Mouse (Mus musculus) forebrain, embryonic 16.5 days (tissue): ENCODE measurements at regions not wholly inside any gene's neighbourhood (a gene's known extent, or its start where the extent isn't known, plus 50 kb on each side); places are given as distances from the start of the nearest gene placed in this dataset.

Experiments
- ATAC-seq: fragments of 200-750 bp; cut with Nextera tagmentation; 2 replicates; pipeline ENCODE4 v1.8.0; 2017; ENCODE audit warnings: mild to moderate bottlenecking, moderate library complexity
- H3K27ac ChIP-seq: fragments of 300-500 bp; sonication (generic); 2 replicates; pipeline ENCODE4 v1.5.1; 2014; ENCODE audit warnings: low read length, control low read depth
- H3K27me3 ChIP-seq: fragments of 300-500 bp; sonication (generic); replicated peaks from 2 replicates; pipeline ENCODE4 v1.6.1; 2014; ENCODE audit warnings: low read length; ENCODE audit not compliant: control insufficient read depth, insufficient read depth
- H3K36me3 ChIP-seq: fragments of 300-500 bp; sonication (generic); 2 replicates; pipeline ENCODE4 v1.6.1; 2014; ENCODE audit not compliant: control insufficient read depth, insufficient read depth
- H3K4me1 ChIP-seq: fragments of 300-500 bp; sonication (generic); replicated peaks from 2 replicates; pipeline ENCODE4 v1.6.1; 2014; ENCODE audit warnings: low read length; ENCODE audit not compliant: control insufficient read depth, insufficient read depth
- H3K4me2 ChIP-seq: fragments of 300-500 bp; sonication (generic); 2 replicates; pipeline ENCODE4 v1.6.1; 2014; ENCODE audit warnings: mild to moderate bottlenecking, low read length, control low read depth
- H3K4me3 ChIP-seq: fragments of 300-500 bp; sonication (generic); replicated peaks from 2 replicates; pipeline ENCODE4 v1.5.1; 2014; ENCODE audit warnings: mild to moderate bottlenecking, low read length, control low read depth
- H3K9ac ChIP-seq: fragments of 300-500 bp; sonication (generic); replicated peaks from 2 replicates; pipeline ENCODE4 v1.6.1; 2014; ENCODE audit warnings: low read depth, low read length, control low read depth
- H3K9me3 ChIP-seq: fragments of 300-500 bp; sonication (generic); 2 replicates; pipeline ENCODE4 v1.6.1; 2016; ENCODE audit warnings: low read length; ENCODE audit not compliant: control insufficient read depth
- WGBS: fragments of 180-500 bp; shearing (Covaris S2); extraction: QIAGEN DNeasy Blood & Tissue Kit; methylation state at CpG from one replicate; pipeline ENCODE4 v1.1.7; 2014; 5-methylcytosine and 5-hydroxymethylcytosine counted together

DNA sequence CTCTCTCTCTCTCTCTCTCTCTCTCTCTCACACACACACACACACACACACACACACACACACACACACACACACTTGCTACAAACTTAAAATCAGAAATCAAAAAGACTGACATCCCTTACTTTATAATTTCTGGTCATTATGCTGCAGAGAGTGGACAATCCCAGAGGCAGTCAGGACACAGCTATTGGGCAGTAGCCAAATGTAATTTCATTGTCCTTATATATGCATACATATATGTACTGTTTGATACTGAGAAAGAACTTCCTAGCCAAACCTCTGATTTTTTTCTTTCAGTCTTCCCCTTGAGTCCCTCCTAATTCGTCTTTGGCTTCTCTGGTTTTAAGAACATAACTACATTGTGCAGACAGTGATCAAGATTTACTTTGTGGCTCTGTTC, 277.3 kb upstream of the Pou3f3 start:
- no peak for ATAC-seq
- no peak overlapping the region for H3K4me3 ChIP-seq
- H3K4me1 ChIP-seq: no peaks in the 10 kb centered on the region
- H3K9me3 ChIP-seq: no peaks in the 10 kb centered on the region
- no peak overlapping the region for H3K9ac ChIP-seq
- no peaks in the 10 kb centered on the region for H3K27me3 ChIP-seq
- no peak overlapping the region for H3K27ac ChIP-seq
- no peaks in the 10 kb centered on the region for H3K36me3 ChIP-seq
- WGBS: 76% methylated on average over 1 of the region's 1 CpGs
- no peak overlapping the region for H3K4me2 ChIP-seq

DNA sequence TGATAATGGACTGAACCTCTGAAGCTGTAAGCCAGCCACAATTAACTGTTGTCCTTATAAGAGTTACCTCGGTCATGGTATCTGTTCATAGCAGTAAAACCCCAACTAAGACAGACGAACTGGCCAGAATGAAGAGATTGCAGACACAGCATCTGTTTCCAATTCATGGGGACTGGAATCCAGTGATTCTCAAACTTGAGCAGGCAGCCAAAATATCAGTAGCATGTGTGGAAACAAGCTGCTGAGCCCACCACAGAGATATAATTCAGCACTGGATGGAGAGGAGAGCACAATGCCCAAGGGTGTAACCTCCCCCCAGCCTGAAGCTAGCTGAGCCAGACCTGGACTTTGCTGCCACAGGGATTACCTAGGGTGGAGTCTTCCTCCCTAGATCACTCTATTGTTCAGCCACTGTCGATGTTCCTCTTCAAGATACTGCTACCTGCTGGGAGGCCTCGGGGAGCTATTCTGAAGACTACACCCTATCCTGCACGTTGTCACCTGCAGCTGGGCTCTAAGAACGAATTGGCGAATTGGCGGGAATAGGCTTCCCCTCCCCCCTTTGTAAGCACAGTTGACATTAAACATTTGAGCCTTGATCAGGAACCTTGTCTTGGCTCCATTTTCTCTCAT, 259.1 kb upstream of the Pou3f3 start:
- WGBS: 61% methylated on average over 8 of the region's 8 CpGs
- Histone ChIP-seq H3K9ac (no peak overlapping the region), H3K4me1 (no peaks in the 10 kb centered on the region), H3K27me3 (no peaks in the 10 kb centered on the region), H3K4me2 (no peak overlapping the region), H3K27ac (no peak overlapping the region), H3K4me3 (no peak overlapping the region), H3K36me3 (no peaks in the 10 kb centered on the region), H3K9me3 (no peaks in the 10 kb centered on the region)
- ATAC-seq: no peak

DNA sequence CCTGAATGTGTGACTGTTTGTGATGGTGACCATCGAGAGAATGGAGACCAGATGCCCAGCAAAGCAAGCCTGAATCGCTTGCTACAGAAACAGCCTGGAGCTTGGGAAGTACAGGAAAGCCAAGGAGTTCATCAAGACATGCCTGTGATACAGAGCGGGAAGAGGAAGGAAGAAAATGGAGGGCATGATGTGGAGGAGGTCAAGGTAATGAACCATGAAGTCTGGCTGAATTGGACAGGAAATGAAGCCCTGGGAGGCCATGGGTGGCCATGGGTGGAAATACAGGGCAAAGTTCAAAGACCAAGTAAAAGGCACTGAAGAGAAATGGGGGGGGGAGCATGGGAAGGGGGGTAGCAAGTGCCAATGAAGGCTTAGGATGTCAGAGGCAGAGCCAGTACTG, 227.2 kb upstream of the Pou3f3 start:
- Histone ChIP-seq H3K27me3 (no peaks in the 10 kb centered on the region; the same call in 1 of the 2 replicates), H3K4me3 (no peak overlapping the region), H3K27ac (no peak overlapping the region), H3K4me2 (no peak overlapping the region), H3K9me3 (no peaks in the 10 kb centered on the region), H3K36me3 (no peaks in the 10 kb centered on the region), H3K9ac (no peak overlapping the region), H3K4me1 (peaks cover 12% of the 10 kb centered on the region)
- ATAC-seq: no peak
- 94% methylated on average over 3 of the region's 3 CpGs for WGBS

DNA sequence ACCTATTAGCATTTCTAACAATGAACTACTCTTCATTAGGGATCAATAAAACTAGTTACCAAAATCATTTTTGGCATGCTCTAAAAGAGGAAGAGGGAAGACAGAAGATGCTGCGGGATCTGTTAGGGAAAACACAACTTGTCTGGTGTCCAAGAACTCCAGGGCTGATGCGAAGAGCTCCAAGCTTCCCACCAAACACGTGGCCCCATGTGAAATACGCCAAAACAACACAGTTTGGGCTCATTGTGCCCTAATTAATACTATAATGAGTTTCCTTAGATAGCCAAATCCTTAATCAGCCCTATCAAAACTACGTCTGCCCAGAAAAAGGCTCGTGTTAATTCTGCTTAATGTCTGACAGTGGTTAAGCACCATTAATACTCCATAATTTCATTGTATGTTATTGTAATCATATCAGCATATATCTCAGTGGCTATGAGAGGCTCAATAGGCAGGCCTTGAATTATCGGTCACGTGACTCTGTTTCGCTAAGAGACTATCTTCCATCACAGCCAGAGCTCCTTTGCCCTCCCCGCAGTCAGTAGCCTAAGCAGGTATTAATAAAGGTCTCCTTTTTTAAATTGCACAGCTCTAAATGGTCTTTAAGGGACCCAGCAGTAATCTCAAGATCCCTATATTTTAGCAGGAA, 223.6 kb upstream of the Pou3f3 start:
- no peak overlapping the region for H3K4me3 ChIP-seq
- no peaks in the 10 kb centered on the region; the same call in 1 of the 2 replicates for H3K27me3 ChIP-seq
- WGBS: 32% methylated on average over 10 of the region's 10 CpGs

DNA sequence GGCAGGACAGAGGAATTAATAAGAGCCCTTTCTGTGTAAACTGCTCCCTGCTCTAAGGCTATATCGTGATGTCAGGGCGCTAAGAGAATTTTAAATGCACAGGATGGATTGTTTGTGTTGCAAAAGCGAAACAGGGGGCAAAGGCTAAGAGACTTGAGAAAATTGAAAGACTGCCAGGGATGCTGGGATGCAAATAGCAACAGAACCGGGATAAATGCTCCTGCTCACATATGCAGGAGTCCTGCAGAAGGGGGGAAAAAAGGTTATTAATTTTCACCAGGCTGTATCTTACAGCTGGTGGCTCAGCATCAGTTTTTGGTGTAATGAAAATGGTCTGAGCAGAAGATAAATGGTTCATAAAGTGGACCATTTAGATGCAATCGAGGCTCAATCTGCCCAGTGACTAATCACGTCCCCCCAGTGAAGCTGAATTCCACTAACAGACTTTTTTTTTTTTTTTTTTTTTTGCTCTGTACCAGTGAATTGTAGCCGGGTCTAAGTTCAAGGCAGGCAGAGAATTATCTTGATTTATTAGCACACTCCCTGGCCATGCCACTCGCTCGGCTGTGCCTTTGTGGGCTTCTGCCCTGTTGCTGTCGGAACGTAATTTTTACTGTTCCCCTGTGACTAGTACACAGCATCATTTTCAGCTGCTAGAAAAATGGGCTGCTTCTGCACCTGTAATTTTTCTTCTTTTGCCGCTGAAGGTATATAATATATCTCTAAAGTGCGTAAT, 222.9 kb upstream of the Pou3f3 start:
- Histone ChIP-seq H3K36me3 (no peaks in the 10 kb centered on the region), H3K27ac (no peak overlapping the region), H3K4me1 (peaks cover 18% of the 10 kb centered on the region), H3K4me3 (no peak overlapping the region), H3K9ac (0 out of 2 replicates have a peak overlapping the region, but pooled peaks have one; percentile 2), H3K4me2 (peak overlapping the region; percentile 1), H3K9me3 (no peaks in the 10 kb centered on the region), H3K27me3 (no peaks in the 10 kb centered on the region; the same call in 1 of the 2 replicates)
- ATAC-seq: peak; percentile 15; the same call in 1 of the 2 replicates
- WGBS: 37% methylated on average over 13 of the region's 13 CpGs

More for the DNA sequence above, 223.6 kb upstream of the Pou3f3 start:
- Histone ChIP-seq H3K9ac (no peak overlapping the region), H3K9me3 (no peaks in the 10 kb centered on the region), H3K36me3 (no peaks in the 10 kb centered on the region), H3K27ac (no peak overlapping the region), H3K4me2 (peak overlapping the region; percentile 1), H3K4me1 (peaks cover 18% of the 10 kb centered on the region)
- ATAC-seq: peak; percentile 41; the same call in 1 of the 2 replicates

DNA sequence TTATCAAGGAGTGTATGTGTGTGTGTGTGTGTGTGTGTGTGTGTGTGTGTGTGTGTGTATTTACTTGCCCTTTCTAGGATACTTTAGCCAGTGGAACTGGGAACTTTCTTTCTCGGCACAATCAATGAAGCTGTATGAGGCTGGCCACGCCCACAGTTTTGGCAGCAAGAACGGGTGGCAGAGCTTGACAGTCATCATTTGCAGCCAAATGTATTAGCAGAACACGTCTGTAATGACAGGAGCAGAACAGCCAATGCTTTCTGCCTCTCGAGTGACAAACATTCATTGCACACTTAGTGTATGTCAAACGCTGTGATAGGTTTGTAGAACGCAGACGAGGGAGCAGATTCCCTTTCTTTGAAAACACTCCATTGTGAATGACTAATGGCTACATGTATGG, 221.4 kb upstream of the Pou3f3 start:
- no peaks in the 10 kb centered on the region; the same call in 1 of the 2 replicates for H3K27me3 ChIP-seq
- no peak overlapping the region for H3K27ac ChIP-seq
- H3K4me1 ChIP-seq: peaks cover 18% of the 10 kb centered on the region
- no peak overlapping the region for H3K4me3 ChIP-seq
- no peak overlapping the region for H3K4me2 ChIP-seq
- no peaks in the 10 kb centered on the region for H3K36me3 ChIP-seq
- ATAC-seq: peak; percentile 61
- WGBS: 36% methylated on average over 8 of the region's 8 CpGs
- no peaks in the 10 kb centered on the region for H3K9me3 ChIP-seq
- H3K9ac ChIP-seq: no peak overlapping the region

DNA sequence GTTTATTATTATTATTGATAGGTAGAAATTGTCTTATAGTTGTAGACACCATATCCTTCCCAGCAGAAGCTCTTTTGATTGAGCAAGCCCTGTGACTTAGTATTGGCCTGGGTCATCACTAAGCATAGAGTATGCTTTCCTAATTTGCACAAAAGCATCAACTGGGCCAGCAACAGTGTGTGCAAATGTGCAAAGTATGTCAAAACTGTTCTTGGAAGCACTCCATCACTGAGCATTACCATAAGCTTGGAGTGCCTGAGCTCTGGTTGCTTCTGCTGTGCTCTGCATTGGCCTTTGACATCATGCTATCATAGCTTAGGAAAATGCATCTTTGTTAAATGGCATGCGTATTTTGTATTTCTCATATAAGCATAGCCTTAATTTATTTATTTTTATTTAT, 220.7 kb upstream of the Pou3f3 start:
- Histone ChIP-seq H3K27me3 (no peaks in the 10 kb centered on the region; the same call in 1 of the 2 replicates), H3K4me1 (peaks cover 18% of the 10 kb centered on the region), H3K36me3 (no peaks in the 10 kb centered on the region), H3K9me3 (no peaks in the 10 kb centered on the region), H3K27ac (no peak overlapping the region), H3K4me3 (no peak overlapping the region), H3K9ac (no peak overlapping the region), H3K4me2 (no peak overlapping the region)
- 97% methylated on average over 1 of the region's 1 CpGs for WGBS
- peak; percentile 26; the same call in 1 of the 2 replicates for ATAC-seq

DNA sequence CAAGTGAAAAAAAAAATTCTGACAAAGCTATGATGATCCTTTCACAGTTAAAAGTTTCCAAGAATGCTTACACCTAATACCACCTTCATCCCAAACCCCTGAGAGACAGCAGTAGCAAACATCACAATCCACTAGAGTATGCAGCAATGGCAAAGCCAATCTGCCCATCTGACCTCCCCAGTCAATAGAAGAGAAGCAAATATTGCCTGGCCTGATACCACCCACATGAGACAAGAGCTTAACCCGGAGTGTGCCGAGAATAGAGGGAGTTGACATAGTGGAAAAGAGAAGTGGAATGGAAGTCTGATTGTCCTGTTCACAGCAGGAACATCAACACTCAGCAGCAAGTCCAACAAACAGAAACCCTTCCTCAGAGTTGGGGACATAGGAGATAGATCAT, 219.9 kb upstream of the Pou3f3 start:
- H3K9me3 ChIP-seq: no peaks in the 10 kb centered on the region
- no peak overlapping the region for H3K4me3 ChIP-seq
- no peak overlapping the region for H3K4me2 ChIP-seq
- no peaks in the 10 kb centered on the region for H3K36me3 ChIP-seq
- H3K27me3 ChIP-seq: no peaks in the 10 kb centered on the region; the same call in 1 of the 2 replicates
- no peak overlapping the region for H3K27ac ChIP-seq
- no peak for ATAC-seq
- 84% methylated on average over 2 of the region's 2 CpGs for WGBS
- no peak overlapping the region for H3K9ac ChIP-seq
- H3K4me1 ChIP-seq: peaks cover 18% of the 10 kb centered on the region

DNA sequence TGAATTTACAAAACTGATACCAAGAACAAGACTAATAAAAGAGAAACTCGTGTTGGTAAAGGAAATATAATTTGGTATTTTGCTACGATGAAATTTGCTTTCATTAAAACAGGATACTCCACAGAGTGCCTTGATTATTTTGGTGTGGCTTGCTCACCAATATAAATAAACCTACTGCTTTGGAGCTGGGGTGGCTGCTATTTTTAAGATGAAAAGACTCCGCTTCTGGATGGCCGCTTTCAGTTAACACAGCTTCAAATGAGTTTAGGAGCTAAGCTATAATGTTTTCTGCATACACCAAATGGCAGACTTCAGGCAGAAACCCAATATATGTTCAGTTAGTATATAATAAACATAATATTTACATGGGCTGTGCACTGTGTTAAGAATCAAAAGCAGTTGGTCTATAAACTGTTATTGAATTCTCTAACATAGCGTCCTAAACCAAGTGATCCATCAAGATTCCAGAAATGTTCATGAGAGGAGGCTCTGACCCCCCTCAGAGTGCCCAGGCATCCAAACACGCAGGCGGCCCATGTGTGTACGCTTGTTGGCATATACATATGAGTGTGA, 215.1 kb upstream of the Pou3f3 start:
- H3K36me3 ChIP-seq: no peaks in the 10 kb centered on the region
- H3K4me3 ChIP-seq: no peak overlapping the region
- no peaks in the 10 kb centered on the region for H3K9me3 ChIP-seq
- H3K27me3 ChIP-seq: no peaks in the 10 kb centered on the region; the same call in 1 of the 2 replicates
- H3K9ac ChIP-seq: no peak overlapping the region
- no peak overlapping the region for H3K27ac ChIP-seq
- no peak overlapping the region for H3K4me2 ChIP-seq
- H3K4me1 ChIP-seq: no peaks in the 10 kb centered on the region
- 79% methylated on average over 8 of the region's 8 CpGs for WGBS
- no peak for ATAC-seq
